Mouse (Mus musculus) lung, embryonic 14.5 days (tissue): ENCODE results near the gene Fam161a. TPM values are rescaled to one million over a fixed set of nuclear protein-coding genes. Genes with fewer than 3 reads are reported as not detected.
"Not testable (repeated sequence)": the region's sequence is repeated elsewhere in the genome, so short reads cannot be mapped to it uniquely, and the experiment has no call there.

ENCODE experiments used
- ATAC-seq: fragments of 200-750 bp; cut with Nextera tagmentation; 2 replicates; pipeline ENCODE4 v1.8.0; 2017; ENCODE audit warnings: mild to moderate bottlenecking, moderate TSS enrichment, moderate library complexity; ENCODE audit not compliant: insufficient read depth
- DNase-seq: peaks from one replicate; pipeline ENCODE4 v3.0.0-alpha.2; 2015
- H3K27ac ChIP-seq: fragments of 300-500 bp; sonication (generic); 2 replicates; pipeline ENCODE4 v1.5.1; 2014; ENCODE audit warnings: low read depth, mild to moderate bottlenecking, moderate library complexity
- H3K27me3 ChIP-seq: fragments of 300-500 bp; sonication (generic); 2 replicates; pipeline ENCODE4 v1.6.1; 2014; ENCODE audit warnings: low read length, control low read depth; ENCODE audit not compliant: insufficient read depth
- H3K36me3 ChIP-seq: fragments of 300-500 bp; sonication (generic); 2 replicates; pipeline ENCODE4 v1.6.1; 2014; ENCODE audit warnings: control low read depth; ENCODE audit not compliant: insufficient read depth
- H3K4me1 ChIP-seq: fragments of 300-500 bp; sonication (generic); 2 replicates; pipeline ENCODE4 v1.6.1; 2014; ENCODE audit warnings: antibody characterized with exemption, control low read depth; ENCODE audit not compliant: insufficient read depth
- H3K4me2 ChIP-seq: fragments of 300-500 bp; sonication (generic); 2 replicates; pipeline ENCODE4 v1.6.1; 2014; ENCODE audit warnings: mild to moderate bottlenecking
- H3K4me3 ChIP-seq: fragments of 300-500 bp; sonication (generic); 2 replicates; pipeline ENCODE4 v1.5.1; 2014; ENCODE audit warnings: low read depth, low read length
- H3K9ac ChIP-seq: fragments of 300-500 bp; sonication (generic); 2 replicates; pipeline ENCODE4 v1.6.1; 2014
- H3K9me3 ChIP-seq: fragments of 300-500 bp; sonication (generic); 2 replicates; pipeline ENCODE4 v1.6.1; 2016; ENCODE audit warnings: low read depth, low read length, control low read depth
- CTCF ChIP-seq: IDR thresholded peaks from 2 replicates; pipeline ENCODE4 v1.5.1; 2016; ENCODE audit warnings: antibody characterized with exemption, low read depth
- WGBS: fragments of 180-500 bp; shearing (Covaris S2); extraction: QIAGEN DNeasy Blood & Tissue Kit; methylation state at CpG from one replicate; pipeline ENCODE4 v1.1.7; 2014; 5-methylcytosine and 5-hydroxymethylcytosine counted together
- polyA plus RNA-seq: library from polyadenylated mRNA; unstranded; fragments of >200 nt; fragmentation: Nextera tagmentation; extraction: Ambion mirVana; gene quantifications from 2 replicates; pipeline ENCODE4 v1.2.1, GENCODE M21; 2014

Fam161a gene
- polyA plus RNA-seq, 1 experiment from 2014 or later: 3.8 TPM

DNA sequence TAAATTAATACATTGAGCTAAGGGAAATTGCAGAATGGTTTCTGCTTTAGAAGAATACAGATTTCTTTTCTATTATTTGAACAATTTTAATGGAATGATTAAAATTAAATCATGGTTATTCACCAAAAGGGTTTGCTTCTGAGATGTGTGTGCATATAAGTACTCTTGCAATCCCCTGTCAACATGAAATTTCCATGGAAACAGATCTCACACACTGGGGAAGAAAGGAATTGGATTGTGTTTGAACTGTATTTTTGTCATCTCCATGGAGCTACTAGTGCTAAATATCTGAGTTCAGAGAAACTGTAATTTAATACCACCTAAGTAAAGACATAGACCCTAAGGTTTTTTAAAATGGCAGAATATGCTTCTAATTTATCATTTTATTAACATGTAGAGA, 42.3 kb downstream of the Fam161a start:
- no peak overlapping the region for H3K4me2 ChIP-seq
- no peaks in the 10 kb centered on the region for H3K36me3 ChIP-seq
- no peak for ATAC-seq
- no peaks in the 10 kb centered on the region for H3K4me1 ChIP-seq
- no peak for DNase-seq
- no peak overlapping the region for H3K9ac ChIP-seq
- no peak overlapping the region for H3K4me3 ChIP-seq
- TF ChIP-seq CTCF: no peak
- H3K27ac ChIP-seq: no peak overlapping the region
- H3K27me3 ChIP-seq: no peaks in the 10 kb centered on the region
- no peaks in the 10 kb centered on the region for H3K9me3 ChIP-seq

DNA sequence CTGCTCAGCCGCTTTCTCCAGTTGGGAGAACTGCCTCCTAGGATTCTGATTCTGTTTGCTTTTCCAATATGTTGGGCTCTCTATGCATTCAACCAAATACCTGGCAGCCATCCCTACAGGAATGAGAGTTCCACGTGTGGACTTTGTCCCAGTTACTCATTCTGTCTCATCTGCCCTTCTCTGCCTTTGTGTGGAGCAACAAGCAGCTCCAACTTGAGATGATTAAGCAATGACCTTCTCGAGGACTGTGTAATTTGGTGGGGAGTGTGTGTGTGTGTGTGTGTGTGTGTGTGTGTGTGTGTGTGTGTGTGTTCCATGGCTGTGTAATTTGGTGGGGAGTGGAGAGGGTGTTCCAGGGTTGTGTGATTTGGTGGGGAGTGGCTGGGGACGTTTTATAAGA, 45.0 kb downstream of the Fam161a start:
- TF ChIP-seq CTCF: no peak
- Histone ChIP-seq H3K4me2 (no peak overlapping the region), H3K4me3 (no peak overlapping the region), H3K27ac (no peak overlapping the region), H3K9me3 (no peaks in the 10 kb centered on the region), H3K4me1 (no peaks in the 10 kb centered on the region), H3K36me3 (no peaks in the 10 kb centered on the region), H3K27me3 (no peaks in the 10 kb centered on the region), H3K9ac (no peak overlapping the region)
- ATAC-seq (no peak), DNase-seq (no peak)
- 48% methylated on average over 4 of the region's 4 CpGs for WGBS

DNA sequence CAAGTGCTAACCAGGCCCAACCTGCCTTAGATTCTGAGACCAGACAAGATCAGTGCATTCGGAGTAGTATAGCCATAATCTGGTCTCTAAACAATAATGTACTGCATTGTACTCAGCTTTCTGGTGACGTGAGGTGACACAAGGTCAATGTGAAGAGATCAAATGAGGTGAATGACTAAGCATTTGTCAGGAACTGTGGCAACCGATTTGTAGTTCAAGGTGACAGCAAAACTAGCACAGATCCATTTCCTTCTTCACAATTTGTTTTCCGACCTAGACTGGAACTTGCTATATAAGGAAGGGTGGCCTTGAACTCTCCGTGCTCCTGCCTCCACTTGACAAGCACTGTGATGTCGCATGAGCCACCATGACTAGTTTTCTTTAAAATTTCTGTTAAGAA, 55.8 kb downstream of the Fam161a start:
- Histone ChIP-seq H3K27me3 (no peaks in the 10 kb centered on the region), H3K4me1 (no peaks in the 10 kb centered on the region), H3K36me3 (no peaks in the 10 kb centered on the region), H3K4me3 (no peak overlapping the region), H3K4me2 (no peak overlapping the region), H3K9me3 (no peaks in the 10 kb centered on the region), H3K27ac (no peak overlapping the region), H3K9ac (no peak overlapping the region)
- ATAC-seq: no peak
- DNase-seq: no peak
- TF ChIP-seq CTCF: no peak
- 59% methylated on average over 6 of the region's 6 CpGs for WGBS

DNA sequence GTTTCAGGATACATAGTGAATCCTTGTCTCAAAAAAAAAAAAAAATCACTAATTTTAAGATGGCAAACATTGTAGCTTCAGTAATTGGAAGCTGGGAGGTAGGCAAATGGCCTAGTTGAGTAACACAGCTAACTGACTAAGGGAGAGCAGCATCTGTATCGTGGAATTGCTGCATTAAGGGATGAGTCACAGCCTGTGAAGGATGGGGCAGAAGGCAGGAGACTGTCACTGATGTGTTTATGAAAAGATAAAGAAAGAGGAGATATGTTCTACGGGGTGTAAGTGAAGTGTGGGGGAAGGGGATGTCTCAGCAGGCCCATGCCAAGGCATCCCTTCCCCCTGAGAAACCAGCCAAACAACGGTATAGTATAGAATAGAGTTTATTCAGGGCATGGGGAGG, 56.5 kb downstream of the Fam161a start:
- Histone ChIP-seq H3K4me2 (no peak overlapping the region), H3K9me3 (no peaks in the 10 kb centered on the region), H3K27ac (no peak overlapping the region), H3K9ac (no peak overlapping the region), H3K36me3 (no peaks in the 10 kb centered on the region), H3K4me1 (no peaks in the 10 kb centered on the region), H3K4me3 (no peak overlapping the region), H3K27me3 (no peaks in the 10 kb centered on the region)
- 14% methylated on average over 3 of the region's 3 CpGs for WGBS
- DNase-seq (no peak), ATAC-seq (no peak)
- TF ChIP-seq CTCF: no peak

DNA sequence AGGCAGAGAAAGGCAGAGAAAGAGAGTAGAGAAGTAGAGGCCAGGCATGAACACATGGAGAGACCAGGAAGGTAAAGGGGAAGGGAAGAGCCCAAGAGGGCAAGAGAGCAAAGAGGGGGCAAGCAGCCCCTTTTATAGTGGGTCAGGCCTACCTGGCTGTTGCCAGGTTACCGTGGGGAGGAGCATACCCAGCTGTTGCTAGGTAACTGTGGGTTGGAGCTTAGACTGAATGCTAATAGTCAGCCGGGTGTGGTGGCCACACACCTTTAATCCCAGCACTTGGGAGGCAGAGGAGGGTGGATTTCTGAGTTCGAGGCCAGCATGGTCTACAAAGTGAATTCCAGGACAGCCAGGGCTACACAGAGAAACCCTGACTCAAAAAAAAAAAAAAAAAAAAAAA, 56.9 kb downstream of the Fam161a start:
- not testable (repeated sequence) for ATAC-seq, H3K4me2 ChIP-seq, H3K9me3 ChIP-seq, H3K36me3 ChIP-seq, H3K27ac ChIP-seq, H3K27me3 ChIP-seq, H3K4me1 ChIP-seq, H3K4me3 ChIP-seq, DNase-seq, H3K9ac ChIP-seq
- WGBS: 32% methylated on average over 3 of the region's 3 CpGs

DNA sequence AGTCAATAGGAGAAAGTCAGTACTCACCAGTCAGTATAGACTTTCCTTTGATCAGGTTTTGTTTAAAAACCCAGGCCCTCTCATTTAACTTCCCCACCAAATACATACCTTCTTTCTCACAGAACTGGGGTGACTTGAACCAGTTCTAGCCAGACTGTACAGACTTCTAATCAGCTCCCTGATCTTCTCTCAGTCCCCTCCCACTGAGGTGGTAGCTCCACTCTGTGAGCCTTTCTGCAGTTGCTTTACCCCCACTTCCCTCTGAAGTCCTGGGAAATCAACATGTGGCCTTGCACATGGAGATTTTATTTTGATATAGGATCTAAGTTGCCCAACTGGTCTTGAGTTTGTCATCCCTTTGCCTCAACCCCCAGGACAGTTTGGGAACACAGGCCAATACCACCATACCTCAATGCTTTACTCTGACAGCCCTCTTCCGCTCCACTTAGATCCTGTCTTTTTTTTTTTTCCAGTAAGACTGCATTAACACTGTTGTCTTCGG, 57.9 kb downstream of the Fam161a start:
- H3K27ac ChIP-seq: no peak overlapping the region
- DNase-seq (no peak), ATAC-seq (no peak)
- H3K4me1 ChIP-seq: no peaks in the 10 kb centered on the region
- H3K9me3 ChIP-seq: no peaks in the 10 kb centered on the region
- no peak overlapping the region for H3K4me3 ChIP-seq
- TF ChIP-seq CTCF: no peak
- H3K27me3 ChIP-seq: no peaks in the 10 kb centered on the region
- no peak overlapping the region for H3K9ac ChIP-seq
- WGBS: 66% methylated on average over 2 of the region's 2 CpGs
- no peaks in the 10 kb centered on the region for H3K36me3 ChIP-seq
- H3K4me2 ChIP-seq: no peak overlapping the region

DNA sequence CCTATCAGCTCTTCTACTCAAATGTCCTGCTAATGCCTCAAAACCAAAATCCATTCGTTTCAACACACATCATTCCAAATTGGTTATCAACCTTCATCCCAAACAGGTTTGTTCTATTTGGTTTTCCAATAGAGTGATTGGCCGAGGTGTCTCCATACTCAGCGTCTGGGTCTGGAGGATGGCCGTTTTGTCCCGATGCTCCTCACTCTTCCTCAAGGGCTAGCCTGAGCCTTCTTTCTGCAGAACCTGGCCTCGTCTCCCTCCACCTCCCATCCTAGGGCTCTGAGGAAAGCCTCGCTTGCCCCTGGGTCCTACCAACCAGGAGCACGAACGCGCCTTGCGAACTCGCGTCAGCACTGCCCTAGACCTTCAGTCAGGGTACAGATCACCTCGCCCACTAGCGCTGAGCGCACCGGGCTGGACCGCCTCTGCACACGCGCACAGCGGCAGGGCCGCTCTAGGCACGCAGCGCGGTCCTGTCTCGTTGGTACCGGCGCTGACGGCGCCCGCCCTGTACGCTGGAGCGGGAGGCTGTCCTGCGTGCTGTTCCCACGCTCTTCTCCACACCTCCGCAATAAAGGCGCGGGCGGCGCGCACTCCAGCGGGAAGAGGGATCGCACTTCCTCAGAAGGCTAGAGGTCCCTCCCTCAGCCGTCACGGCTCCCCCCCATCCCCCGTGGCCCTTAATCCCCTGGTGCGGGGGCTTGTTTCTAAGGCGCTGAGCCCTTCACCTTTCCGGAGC, 60.2 kb downstream of the Fam161a start:
- TF ChIP-seq CTCF: no peak
- Histone ChIP-seq H3K27me3 (no peaks in the 10 kb centered on the region), H3K4me3 (peak overlapping the region; percentile 54), H3K9ac (peak overlapping the region; percentile 76), H3K9me3 (no peaks in the 10 kb centered on the region), H3K27ac (peak overlapping the region; percentile 50; the same call in 1 of the 2 replicates), H3K4me1 (no peaks in the 10 kb centered on the region), H3K36me3 (no peaks in the 10 kb centered on the region), H3K4me2 (peak overlapping the region; percentile 83)
- DNase-seq: peak; percentile 94
- ATAC-seq: peak; percentile 100
- WGBS: under 1% methylated on average over 49 of the region's 49 CpGs

DNA sequence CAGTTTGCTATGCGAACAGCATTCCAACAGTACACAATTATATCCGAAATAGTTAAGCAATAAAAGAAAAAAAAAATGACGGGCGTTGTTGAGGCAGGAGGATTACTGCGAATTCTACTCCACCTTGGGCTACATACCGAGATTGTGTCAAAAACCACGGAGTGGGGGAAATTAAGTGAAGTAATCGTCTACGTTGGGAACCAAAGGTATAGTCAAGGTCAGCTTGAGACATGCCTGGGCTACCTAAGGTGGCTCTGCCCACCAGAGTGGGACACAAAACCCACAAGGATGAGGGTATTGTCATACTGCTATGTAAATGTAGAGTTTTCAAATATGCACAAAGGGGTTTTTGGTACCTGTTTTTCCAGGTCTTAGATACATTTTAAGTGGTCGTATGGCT, 60.9 kb downstream of the Fam161a start:
- TF ChIP-seq CTCF: no peak
- ATAC-seq (peak; percentile 11; the same call in 1 of the 2 replicates), DNase-seq (peak; percentile 6)
- Histone ChIP-seq H3K36me3 (no peaks in the 10 kb centered on the region), H3K9ac (peak overlapping the region; percentile 76), H3K4me1 (no peaks in the 10 kb centered on the region), H3K27ac (no peak overlapping the region), H3K27me3 (no peaks in the 10 kb centered on the region), H3K4me3 (peak overlapping the region; percentile 54), H3K4me2 (peak overlapping the region; percentile 83), H3K9me3 (no peaks in the 10 kb centered on the region)
- 4% methylated on average over 10 of the region's 10 CpGs for WGBS

DNA sequence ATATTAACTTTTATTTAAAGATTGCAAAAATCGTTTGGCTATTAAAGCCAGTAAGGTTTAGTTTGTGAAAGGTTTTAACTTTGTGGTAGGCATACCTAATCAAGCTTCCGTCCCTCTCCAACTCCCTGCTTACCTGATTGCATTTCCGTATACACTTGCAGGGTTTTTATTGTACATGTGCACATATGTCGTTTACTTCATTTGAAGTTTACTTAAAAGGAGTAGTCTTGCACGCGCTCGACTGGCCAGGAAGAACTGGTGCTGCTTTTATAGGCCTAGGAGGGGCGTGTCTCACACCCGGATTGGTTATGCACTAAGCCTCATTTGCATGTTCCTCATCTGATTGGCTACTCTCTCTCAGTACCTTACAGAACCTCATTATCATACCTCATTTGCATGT, 61.7 kb downstream of the Fam161a start:
- DNase-seq, ATAC-seq, H3K27ac ChIP-seq, H3K27me3 ChIP-seq, H3K9me3 ChIP-seq, H3K4me3 ChIP-seq, H3K36me3 ChIP-seq, H3K4me2 ChIP-seq, H3K4me1 ChIP-seq, H3K9ac ChIP-seq: not testable (repeated sequence)
- 91% methylated on average over 9 of the region's 9 CpGs for WGBS
